12 mouse cellular contexts compared by ENCODE assay signal in genomic region chr14:64585471-64586192, GRCm38 (mm10).
DNase-seq lines count a peak whose midpoint lies in the region; ATAC-seq lines count a peak whose summit lies in the region.
"Had no signal": no experiment of that assay in that cellular context is flagged by ENCODE, and none has a peak within 500 bp of the region (broad histone marks: within the 10 kb centered on the region; RNA-seq: fewer than 3 reads in every experiment).

No protein-coding gene starts in this region.

- peaks cover 49% of the 10 kb centered on the region for H3K4me1 ChIP-seq in forebrain, embryonic 16.5 days (replicated peaks; ENCODE audit: control insufficient read depth, insufficient read depth, low read length)
- H3K4me1 ChIP-seq in midbrain, embryonic 13.5 days (replicated peaks): peaks cover 57% of the 10 kb centered on the region
- peaks cover 17% of the 10 kb centered on the region for H3K4me1 ChIP-seq in intestine, embryonic 15.5 days (replicated peaks)

- peak; percentile 48 to 56 for DNase-seq in right cerebral cortex, adult 2 months (ENCODE audit: low spot score in 2 of 2)
- DNase-seq in right cerebral cortex, postnatal 25 days: no peak
- peak; percentile 66 for DNase-seq in right cerebral cortex, postnatal 4 days
- no peak for DNase-seq in thymus, postnatal 0 days (ENCODE audit: low spot score)
- no peak for DNase-seq in thymus, postnatal 14 days
- DNase-seq: gastrocnemius, postnatal 10 days; lung, adult 18-20 months; thymus, adult 2 months had no signal

- peak overlapping the region; percentile 76 for H3K4me2 ChIP-seq in forebrain, embryonic 16.5 days (ENCODE audit: low read length)
- H3K4me2 ChIP-seq in midbrain, embryonic 13.5 days (replicated peaks): peak overlapping the region; percentile 98
- H3K4me2 ChIP-seq in intestine, embryonic 15.5 days (replicated peaks): no peak overlapping the region

- H3K27ac ChIP-seq in forebrain, embryonic 16.5 days (ENCODE audit: low read length): peak overlapping the region; percentile 99
- H3K27ac ChIP-seq in midbrain, embryonic 13.5 days: peak overlapping the region; percentile 100
- H3K27ac ChIP-seq in intestine, embryonic 15.5 days: no peak overlapping the region

- peak overlapping the region; percentile 96 for H3K9ac ChIP-seq in forebrain, embryonic 16.5 days (replicated peaks; ENCODE audit: low read depth, low read length)
- H3K9ac ChIP-seq in midbrain, embryonic 13.5 days (replicated peaks): peak overlapping the region; percentile 100
- H3K9ac ChIP-seq in intestine, embryonic 15.5 days: no peak overlapping the region

- 7% methylated on average over 28 of the region's 28 CpGs for WGBS in forebrain, embryonic 16.5 days
- WGBS in midbrain, embryonic 13.5 days: 2% methylated on average over 28 of the region's 28 CpGs
- 7% methylated on average over 28 of the region's 28 CpGs for WGBS in intestine, embryonic 15.5 days

- H3K27me3 ChIP-seq in forebrain, embryonic 16.5 days (replicated peaks; ENCODE audit: control insufficient read depth, insufficient read depth, low read length): no peaks in the 10 kb centered on the region
- no peaks in the 10 kb centered on the region for H3K27me3 ChIP-seq in midbrain, embryonic 13.5 days
- H3K27me3 ChIP-seq in intestine, embryonic 15.5 days (replicated peaks): peaks cover 80% of the 10 kb centered on the region

- no peaks in the 10 kb centered on the region for H3K9me3 ChIP-seq in forebrain, embryonic 16.5 days (ENCODE audit: control insufficient read depth, low read length)
- H3K9me3 ChIP-seq in midbrain, embryonic 13.5 days: no peaks in the 10 kb centered on the region
- H3K9me3 ChIP-seq in intestine, embryonic 15.5 days: no peaks in the 10 kb centered on the region

- H3K36me3 ChIP-seq in forebrain, embryonic 16.5 days (ENCODE audit: control insufficient read depth, insufficient read depth): no peaks in the 10 kb centered on the region
- H3K36me3 ChIP-seq in midbrain, embryonic 13.5 days: peaks cover 7% of the 10 kb centered on the region
- no peaks in the 10 kb centered on the region for H3K36me3 ChIP-seq in intestine, embryonic 15.5 days

- peak overlapping the region; percentile 68 for H3K4me3 ChIP-seq in forebrain, embryonic 16.5 days (replicated peaks; ENCODE audit: low read length)
- peak overlapping the region; percentile 91 for H3K4me3 ChIP-seq in midbrain, embryonic 13.5 days (replicated peaks)
- no peak overlapping the region for H3K4me3 ChIP-seq in intestine, embryonic 15.5 days (replicated peaks)

- ATAC-seq in forebrain, embryonic 16.5 days: no peak
- ATAC-seq in midbrain, embryonic 13.5 days: no peak
- no peak for ATAC-seq in intestine, embryonic 15.5 days
- ATAC-seq: intestine, embryonic 16.5 days had no signal

Comparison
In these comparisons a context has a peak if more than half of its experiments do, and no peak if none do; other contexts are left out.
1. DNase-seq: peak in right cerebral cortex, adult 2 months (2 of 2) and right cerebral cortex, postnatal 4 days (single experiment); none in right cerebral cortex, postnatal 25 days (single experiment), thymus, postnatal 0 days (single experiment) and thymus, postnatal 14 days (single experiment).